Mouse (Mus musculus) adrenal gland, adult 10 weeks (tissue): Measurements from ENCODE around the gene Atg2b. TPM values are rescaled to one million over a fixed set of nuclear protein-coding genes. Genes with fewer than 3 reads are reported as not detected.

Experiments used
- polyA plus RNA-seq: library from polyadenylated mRNA; stranded (reverse); fragments of 350-450 nt; fragmentation: Illumina TruSeq; extraction: RNeasy Lipid Tissue Mini Kit (QIAGEN cat#74804); gene quantifications from one replicate; pipeline ENCODE4 v1.2.3, GENCODE M21; 2014; ENCODE audit warnings: low read depth, low replicate concordance

Atg2b gene
- 14.6 TPM for polyA plus RNA-seq

GRCm38 (mm10) chr12:105685001-105685691, at the start of gene Atg2b:
Gene Atg2b, minus strand, starts transcription at chr12:105685211.

GRCm38 (mm10) chr12:105705799-105706487, 20.9 kb upstream of the Atg2b start, which contains the start of gene Ak7:
Gene Ak7, plus strand, starts transcription at chr12:105705976.

GRCm38 (mm10) chr12:105683933-105684901, 794 bp downstream of the Atg2b start, which contains the start of gene Gskip:
Gene Gskip, plus strand, starts transcription at chr12:105684829.

GRCm38 (mm10) chr12:105602581-105603210, 82.3 kb downstream of the Atg2b start, which contains the start of gene Bdkrb1:
Gene Bdkrb1, plus strand, starts transcription at chr12:105603085.

Other genes with a start within 250 kb of the Atg2b start
- 5.9 TPM for gene D430019H16Rik, start 231.4 kb downstream of the Atg2b start, polyA plus RNA-seq
- 7.9 TPM for gene Bdkrb2, start 122.0 kb downstream of the Atg2b start, polyA plus RNA-seq
- not detected for gene Bdkrb1, start 82.1 kb downstream of the Atg2b start, polyA plus RNA-seq
- 36.3 TPM for gene Gskip, start 382 bp downstream of the Atg2b start, polyA plus RNA-seq
- gene Ak7, start 20.8 kb upstream of the Atg2b start, polyA plus RNA-seq = not detected
- 529 TPM for gene Papola, start 99.5 kb upstream of the Atg2b start, polyA plus RNA-seq